Mouse (Mus musculus): ENCODE results near the gene Wdfy3. TPM values are rescaled to one million over a fixed set of nuclear protein-coding genes. Genes with fewer than 3 reads are reported as not detected.

Gene Wdfy3
- polyA plus RNA-seq, 2 experiments, result 3.8 to 5.0 TPM

DNA sequence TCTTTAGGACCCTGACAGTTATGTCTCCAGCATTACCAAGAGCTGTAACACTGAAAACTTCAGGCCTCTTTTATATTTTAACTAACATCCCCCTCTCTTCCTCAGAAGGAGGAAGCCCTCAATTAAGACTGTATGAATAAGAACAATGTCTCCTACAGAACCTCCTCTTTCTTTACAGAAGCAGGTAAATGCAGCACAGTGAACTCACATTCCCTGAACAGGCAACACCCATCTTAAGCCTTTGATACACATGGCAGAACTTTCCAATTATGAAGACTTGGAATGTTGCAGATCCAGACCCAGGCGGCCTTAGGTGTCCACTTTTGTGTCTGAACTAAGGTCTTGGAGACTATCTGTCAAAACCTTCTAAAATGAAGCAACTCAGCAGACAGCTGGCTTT is 167.0 kb downstream of the Wdfy3 start:
- Histone ChIP-seq H3K4me1 (replicated peaks; ENCODE audit: control insufficient read depth in 2 of 2, insufficient read depth in 2 of 2, low read length in 1 of 2) (no peaks in the 10 kb centered on the region), H3K4me3 (ENCODE audit: insufficient read depth in 1 of 2, low read depth in 2 of 2, low read length in 2 of 2) (no peak overlapping the region), H3K36me3 (replicated peaks; ENCODE audit: control insufficient read depth, insufficient read depth, low read depth) (no peaks in the 10 kb centered on the region; the same call in 1 of the 2 replicates), H3K27ac (no peak overlapping the region), H3K27me3 (ENCODE audit: control insufficient read depth, insufficient read depth, low read length) (no peaks in the 10 kb centered on the region), H3K9me3 (ENCODE audit: control insufficient read depth, low read length) (no peaks in the 10 kb centered on the region), H3K4me2 (ENCODE audit: low read depth) (no peak overlapping the region), H3K9ac (replicated peaks) (no peak overlapping the region)
- TF ChIP-seq EP300 (IDR thresholded peaks at IDR 0.05; ENCODE audit: low read depth) (no peak), CTCF (IDR thresholded peaks at IDR 0.05; ENCODE audit: low read depth) (no peak)
- DNase-seq (ENCODE audit: low read depth in 3 of 3, low spot score in 3 of 3) (no peak), ATAC-seq (ENCODE audit: insufficient read depth) (no peak)
- WGBS (ENCODE audit: insufficient replicate concordance), result 75% methylated on average over 1 of the region's 1 CpGs

DNA sequence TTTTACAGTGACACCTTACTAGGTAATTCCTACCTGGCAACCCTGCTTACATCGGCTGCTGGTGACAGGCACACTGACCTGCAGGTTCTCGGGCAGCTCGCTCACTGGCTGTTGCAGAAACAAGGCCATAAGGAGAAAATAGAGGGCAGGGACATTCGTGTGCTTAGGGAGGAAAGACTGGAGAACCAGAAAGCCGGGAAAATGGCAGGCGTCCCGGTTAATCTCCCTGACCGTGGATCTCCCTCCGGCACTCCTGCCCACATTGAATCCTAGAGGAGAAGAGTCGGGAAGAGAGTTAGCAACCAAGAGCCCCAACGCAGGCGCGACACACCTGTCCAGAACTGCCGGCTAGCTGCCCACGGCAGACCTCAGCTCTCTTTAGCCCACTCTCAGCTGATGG is 169.7 kb downstream of the Wdfy3 start:
- Histone ChIP-seq H3K4me1 (replicated peaks; ENCODE audit: control insufficient read depth in 2 of 2, insufficient read depth in 2 of 2, low read length in 1 of 2) (no peaks in the 10 kb centered on the region), H3K9ac (replicated peaks) (no peak overlapping the region), H3K27me3 (ENCODE audit: control insufficient read depth, insufficient read depth, low read length) (no peaks in the 10 kb centered on the region), H3K36me3 (replicated peaks; ENCODE audit: control insufficient read depth, insufficient read depth, low read depth) (peaks cover 8% of the 10 kb centered on the region; the same call in 1 of the 2 replicates), H3K4me3 (ENCODE audit: insufficient read depth in 1 of 2, low read depth in 2 of 2, low read length in 2 of 2) (no peak overlapping the region), H3K27ac (no peak overlapping the region), H3K4me2 (ENCODE audit: low read depth) (no peak overlapping the region), H3K9me3 (ENCODE audit: control insufficient read depth, low read length) (no peaks in the 10 kb centered on the region)
- no peak for DNase-seq (ENCODE audit: low read depth in 3 of 3, low spot score in 3 of 3)
- no peak for TF ChIP-seq CTCF (IDR thresholded peaks at IDR 0.05; ENCODE audit: low read depth)
- TF ChIP-seq EP300 (IDR thresholded peaks at IDR 0.05; ENCODE audit: low read depth), result no peak
- WGBS (ENCODE audit: insufficient replicate concordance), result 85% methylated on average over 15 of the region's 15 CpGs
- no peak for ATAC-seq (ENCODE audit: insufficient read depth)

DNA sequence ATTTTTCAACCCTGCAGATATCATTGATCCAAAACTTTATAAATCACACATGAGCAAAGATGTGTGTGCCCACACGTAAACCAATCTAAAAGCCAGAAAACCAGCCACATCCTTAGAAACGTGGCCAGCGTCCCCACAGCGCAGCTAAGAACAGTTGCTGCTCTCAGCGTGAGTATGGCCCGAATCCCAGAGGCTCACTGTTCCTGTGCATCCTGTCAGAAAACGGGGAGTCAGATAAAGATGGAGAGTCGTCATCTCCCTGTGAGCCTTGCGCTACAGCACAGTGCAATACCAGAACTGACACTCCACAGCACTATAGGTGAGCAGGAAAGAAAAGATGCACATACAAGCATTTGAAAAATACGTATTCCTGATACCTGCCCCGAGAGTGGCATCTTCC is 172.9 kb downstream of the Wdfy3 start:
- Histone ChIP-seq H3K27ac (no peak overlapping the region), H3K4me3 (ENCODE audit: insufficient read depth in 1 of 2, low read depth in 2 of 2, low read length in 2 of 2) (no peak overlapping the region), H3K36me3 (replicated peaks; ENCODE audit: control insufficient read depth, insufficient read depth, low read depth) (peaks cover 11% of the 10 kb centered on the region), H3K9ac (replicated peaks) (no peak overlapping the region), H3K4me1 (replicated peaks; ENCODE audit: control insufficient read depth in 2 of 2, insufficient read depth in 2 of 2, low read length in 1 of 2) (no peaks in the 10 kb centered on the region), H3K9me3 (ENCODE audit: control insufficient read depth, low read length) (no peaks in the 10 kb centered on the region), H3K27me3 (ENCODE audit: control insufficient read depth, insufficient read depth, low read length) (no peaks in the 10 kb centered on the region), H3K4me2 (ENCODE audit: low read depth) (no peak overlapping the region)
- WGBS (ENCODE audit: insufficient replicate concordance), result 83% methylated on average over 11 of the region's 11 CpGs
- DNase-seq (ENCODE audit: low read depth in 3 of 3, low spot score in 3 of 3), result no peak
- TF ChIP-seq EP300 (IDR thresholded peaks at IDR 0.05; ENCODE audit: low read depth), result no peak
- no peak for TF ChIP-seq CTCF (IDR thresholded peaks at IDR 0.05; ENCODE audit: low read depth)
- no peak for ATAC-seq (ENCODE audit: insufficient read depth)

DNA sequence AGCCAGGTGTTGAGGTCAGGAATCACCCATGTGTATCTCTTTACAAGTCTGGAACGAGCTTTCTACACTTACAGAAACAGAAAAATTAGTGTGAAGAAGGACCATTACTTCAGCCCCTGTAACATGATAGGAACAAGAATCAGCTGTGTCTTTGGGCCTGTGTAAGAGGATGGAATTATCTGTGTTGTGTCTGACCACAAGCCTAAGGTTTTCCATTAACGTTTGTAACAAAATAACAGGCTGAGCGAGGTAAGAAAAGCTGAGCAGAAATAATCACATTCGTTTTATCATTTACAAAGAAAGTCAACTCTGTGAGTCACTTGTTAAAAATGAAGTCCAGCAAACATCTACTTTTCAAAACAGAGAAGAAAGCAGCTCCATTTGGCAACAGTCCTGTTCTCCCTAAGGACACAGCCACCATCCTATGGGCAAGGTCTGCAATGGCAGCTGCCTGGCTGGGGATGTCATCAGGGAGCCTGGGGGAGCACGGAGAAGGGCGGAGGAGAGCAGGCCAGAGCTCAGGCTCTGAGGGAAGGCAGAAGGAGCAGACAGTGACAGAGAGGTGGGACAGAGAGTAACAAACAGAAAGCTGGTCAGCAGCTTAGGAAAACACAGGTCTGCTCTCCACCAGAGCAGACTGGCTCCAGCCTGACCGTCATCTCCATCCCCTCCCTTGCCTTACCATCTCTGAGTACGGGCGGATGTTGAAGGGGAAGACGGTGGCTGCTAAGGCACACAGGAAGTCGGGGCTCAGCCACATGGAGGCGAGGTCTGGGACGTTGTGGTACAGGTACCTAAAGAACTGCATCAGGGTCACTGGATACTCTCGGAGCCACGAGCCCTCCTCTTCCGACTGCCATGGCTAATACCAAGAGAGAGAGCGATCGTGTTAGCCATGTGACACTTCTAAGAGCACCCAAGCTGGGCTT is 173.7 kb downstream of the Wdfy3 start:
- no peak for ATAC-seq (ENCODE audit: insufficient read depth)
- Histone ChIP-seq H3K27ac (no peak overlapping the region), H3K36me3 (replicated peaks; ENCODE audit: control insufficient read depth, insufficient read depth, low read depth) (peaks cover 11% of the 10 kb centered on the region), H3K4me2 (ENCODE audit: low read depth) (no peak overlapping the region), H3K9ac (replicated peaks) (no peak overlapping the region; the same call in 1 of the 2 replicates), H3K27me3 (ENCODE audit: control insufficient read depth, insufficient read depth, low read length) (no peaks in the 10 kb centered on the region), H3K9me3 (ENCODE audit: control insufficient read depth, low read length) (no peaks in the 10 kb centered on the region), H3K4me3 (ENCODE audit: insufficient read depth in 1 of 2, low read depth in 2 of 2, low read length in 2 of 2) (no peak overlapping the region), H3K4me1 (replicated peaks; ENCODE audit: control insufficient read depth in 2 of 2, insufficient read depth in 2 of 2, low read length in 1 of 2) (no peaks in the 10 kb centered on the region)
- TF ChIP-seq CTCF (IDR thresholded peaks at IDR 0.05; ENCODE audit: low read depth), result no peak
- TF ChIP-seq EP300 (IDR thresholded peaks at IDR 0.05; ENCODE audit: low read depth), result no peak
- no peak for DNase-seq (ENCODE audit: low read depth in 3 of 3, low spot score in 3 of 3)
- WGBS (ENCODE audit: insufficient replicate concordance), result 78% methylated on average over 18 of the region's 18 CpGs

DNA sequence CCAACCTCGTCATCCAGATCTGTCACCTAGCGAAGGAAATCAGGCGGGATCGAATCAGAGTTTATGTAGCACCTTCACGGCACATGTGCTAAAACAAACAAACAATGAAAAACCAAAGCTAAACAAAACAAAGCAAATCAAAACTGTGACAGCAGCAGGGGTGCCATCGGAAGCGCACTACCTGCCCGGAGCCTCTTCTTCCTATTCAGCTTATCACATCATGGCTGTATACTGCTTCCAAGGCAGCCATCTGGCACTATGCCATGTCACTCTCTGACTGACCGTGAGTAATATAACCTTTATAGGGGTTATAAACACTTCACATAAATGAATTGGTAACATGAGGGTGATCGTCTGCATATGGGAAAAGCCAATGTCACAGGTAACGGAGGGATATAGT is 174.6 kb downstream of the Wdfy3 start:
- DNase-seq (ENCODE audit: low read depth in 3 of 3, low spot score in 3 of 3) (no peak), ATAC-seq (ENCODE audit: insufficient read depth) (no peak)
- Histone ChIP-seq H3K36me3 (replicated peaks; ENCODE audit: control insufficient read depth, insufficient read depth, low read depth) (peaks cover 14% of the 10 kb centered on the region), H3K4me3 (ENCODE audit: insufficient read depth in 1 of 2, low read depth in 2 of 2, low read length in 2 of 2) (no peak overlapping the region), H3K9ac (replicated peaks) (no peak overlapping the region), H3K4me1 (replicated peaks; ENCODE audit: control insufficient read depth in 2 of 2, insufficient read depth in 2 of 2, low read length in 1 of 2) (no peaks in the 10 kb centered on the region), H3K9me3 (ENCODE audit: control insufficient read depth, low read length) (no peaks in the 10 kb centered on the region), H3K27me3 (ENCODE audit: control insufficient read depth, insufficient read depth, low read length) (no peaks in the 10 kb centered on the region), H3K4me2 (ENCODE audit: low read depth) (no peak overlapping the region), H3K27ac (no peak overlapping the region)
- WGBS (ENCODE audit: insufficient replicate concordance), result 82% methylated on average over 11 of the region's 11 CpGs
- TF ChIP-seq EP300 (IDR thresholded peaks at IDR 0.05; ENCODE audit: low read depth) (no peak), CTCF (IDR thresholded peaks at IDR 0.05; ENCODE audit: low read depth) (no peak)
